Mouse (Mus musculus) stomach, embryonic 14.5 days (tissue): ENCODE data around the gene Hdac11. TPM values are rescaled to one million over a fixed set of nuclear protein-coding genes. Genes with fewer than 3 reads are reported as not detected.

Source experiments
- ATAC-seq: fragments of 200-750 bp; cut with Nextera tagmentation; 2 replicates; pipeline ENCODE4 v1.8.0; 2017; ENCODE audit warnings: low read depth, moderate TSS enrichment; ENCODE audit not compliant: insufficient number of reproducible peaks, insufficient read depth, low FRiP score
- H3K27ac ChIP-seq: fragments of 300-500 bp; sonication (generic); 2 replicates; pipeline ENCODE4 v1.5.1; 2014; ENCODE audit warnings: mild to moderate bottlenecking, low read length, moderate library complexity, mixed read lengths
- H3K27me3 ChIP-seq: fragments of 300-500 bp; sonication (generic); 2 replicates; pipeline ENCODE4 v1.6.1; 2014; ENCODE audit warnings: low read length, control low read depth, mixed read lengths; ENCODE audit not compliant: control insufficient read depth, insufficient read depth
- H3K36me3 ChIP-seq: fragments of 300-500 bp; sonication (generic); 2 replicates; pipeline ENCODE4 v1.6.1; 2014; ENCODE audit warnings: mild to moderate bottlenecking, control low read depth, low read length, moderate library complexity, mixed read lengths; ENCODE audit not compliant: control insufficient read depth, insufficient read depth
- H3K4me1 ChIP-seq: fragments of 300-500 bp; sonication (generic); 2 replicates; pipeline ENCODE4 v1.6.1; 2014; ENCODE audit warnings: low read length, control low read depth, mixed read lengths; ENCODE audit not compliant: control insufficient read depth, insufficient read depth
- H3K4me2 ChIP-seq: fragments of 300-500 bp; sonication (generic); replicated peaks from 2 replicates; pipeline ENCODE4 v1.6.1; 2014; ENCODE audit warnings: low read depth, low read length, control low read depth
- H3K4me3 ChIP-seq: fragments of 300-500 bp; sonication (generic); 2 replicates; pipeline ENCODE4 v1.5.1; 2014; ENCODE audit warnings: low read depth, low read length, control low read depth
- H3K9ac ChIP-seq: fragments of 300-500 bp; sonication (generic); replicated peaks from 2 replicates; pipeline ENCODE4 v1.6.1; 2014; ENCODE audit warnings: low read depth, mild to moderate bottlenecking, control low read depth, low read length, moderate library complexity, mixed read lengths
- H3K9me3 ChIP-seq: fragments of 300-500 bp; sonication (generic); 2 replicates; pipeline ENCODE4 v1.6.1; 2016; ENCODE audit warnings: low read depth, low read length, control low read depth; ENCODE audit not compliant: control insufficient read depth
- WGBS: fragments of 180-500 bp; shearing (Covaris S2); extraction: QIAGEN DNeasy Blood & Tissue Kit; methylation state at CpG from one replicate; pipeline ENCODE4 v1.1.7; 2014; 5-methylcytosine and 5-hydroxymethylcytosine counted together
- polyA plus RNA-seq: library from polyadenylated mRNA; unstranded; fragments of >200 nt; fragmentation: Nextera tagmentation; extraction: Ambion mirVana; gene quantifications from 2 replicates; pipeline ENCODE4 v1.2.1, GENCODE M21; 2014

Hdac11 gene
- polyA plus RNA-seq, 1 experiment from 2014 or later: 9.5 TPM

- no peaks in the 10 kb centered on the region for H3K4me1 ChIP-seq
- no peak overlapping the region for H3K9ac ChIP-seq
- H3K9me3 ChIP-seq: no peaks in the 10 kb centered on the region
- H3K27ac ChIP-seq: no peak overlapping the region
- no peak for ATAC-seq
- H3K27me3 ChIP-seq: no peaks in the 10 kb centered on the region
- no peaks in the 10 kb centered on the region for H3K36me3 ChIP-seq
- 45% methylated on average over 5 of the region's 5 CpGs for WGBS
- H3K4me2 ChIP-seq: no peak overlapping the region
- H3K4me3 ChIP-seq: no peak overlapping the region
These were observed 9.9 kb upstream of the Hdac11 start for GRCm38 (mm10) chr6:91146443-91147151.

GRCm38 (mm10) chr6:91147152-91147770, 9.2 kb upstream of the Hdac11 start:
- WGBS: 71% methylated on average over 2 of the region's 2 CpGs
- Histone ChIP-seq H3K4me2 (no peak overlapping the region), H3K27me3 (no peaks in the 10 kb centered on the region), H3K4me1 (no peaks in the 10 kb centered on the region), H3K9me3 (no peaks in the 10 kb centered on the region), H3K9ac (no peak overlapping the region), H3K27ac (no peak overlapping the region), H3K36me3 (no peaks in the 10 kb centered on the region), H3K4me3 (no peak overlapping the region)
- ATAC-seq: no peak

- H3K9ac ChIP-seq: no peak overlapping the region
- H3K27me3 ChIP-seq: no peaks in the 10 kb centered on the region
- H3K9me3 ChIP-seq: no peaks in the 10 kb centered on the region
- WGBS: 39% methylated on average over 7 of the region's 7 CpGs
- H3K4me2 ChIP-seq: 0 out of 2 replicates have a peak overlapping the region, but pooled peaks have one; percentile 10
- peaks cover 9% of the 10 kb centered on the region; the same call in 1 of the 2 replicates for H3K4me1 ChIP-seq
- ATAC-seq: no peak
- H3K4me3 ChIP-seq: no peak overlapping the region
- H3K36me3 ChIP-seq: no peaks in the 10 kb centered on the region
- no peak overlapping the region; the same call in 1 of the 2 replicates for H3K27ac ChIP-seq
These were observed 3.4 kb upstream of the Hdac11 start for GRCm38 (mm10) chr6:91152892-91153548.

- Histone ChIP-seq H3K9ac (no peak overlapping the region), H3K4me1 (peaks cover 9% of the 10 kb centered on the region; the same call in 1 of the 2 replicates), H3K9me3 (no peaks in the 10 kb centered on the region), H3K27me3 (no peaks in the 10 kb centered on the region), H3K4me2 (peak overlapping the region; percentile 30; the same call in 1 of the 2 replicates), H3K4me3 (peak overlapping the region; percentile 15), H3K36me3 (no peaks in the 10 kb centered on the region), H3K27ac (no peak overlapping the region)
- 2% methylated on average over 10 of the region's 10 CpGs for WGBS
- peak; percentile 50; the same call in 1 of the 2 replicates for ATAC-seq
These were observed 2.9 kb upstream of the Hdac11 start for GRCm38 (mm10) chr6:91153549-91154064.

- no peak for ATAC-seq
- Histone ChIP-seq H3K4me3 (no peak overlapping the region), H3K4me2 (no peak overlapping the region), H3K36me3 (no peaks in the 10 kb centered on the region), H3K27me3 (no peaks in the 10 kb centered on the region), H3K27ac (no peak overlapping the region), H3K9ac (no peak overlapping the region), H3K4me1 (peaks cover 9% of the 10 kb centered on the region; the same call in 1 of the 2 replicates), H3K9me3 (no peaks in the 10 kb centered on the region)
- WGBS: 41% methylated on average over 4 of the region's 4 CpGs
These were observed 1.8 kb upstream of the Hdac11 start for GRCm38 (mm10) chr6:91154685-91155084.

GRCm38 (mm10) chr6:91155286-91155685, 1.2 kb upstream of the Hdac11 start:
- Histone ChIP-seq H3K27ac (no peak overlapping the region), H3K36me3 (no peaks in the 10 kb centered on the region), H3K27me3 (no peaks in the 10 kb centered on the region), H3K9me3 (no peaks in the 10 kb centered on the region), H3K4me1 (peaks cover 9% of the 10 kb centered on the region; the same call in 1 of the 2 replicates), H3K4me3 (no peak overlapping the region), H3K4me2 (no peak overlapping the region), H3K9ac (no peak overlapping the region)
- 67% methylated on average over 3 of the region's 3 CpGs for WGBS
- ATAC-seq: no peak

- H3K9me3 ChIP-seq: no peaks in the 10 kb centered on the region
- no peak overlapping the region for H3K27ac ChIP-seq
- peak overlapping the region; percentile 54; the same call in 1 of the 2 replicates for H3K4me3 ChIP-seq
- H3K4me2 ChIP-seq: peak overlapping the region; percentile 79
- WGBS: 18% methylated on average over 4 of the region's 4 CpGs
- ATAC-seq: no peak
- no peak overlapping the region for H3K9ac ChIP-seq
- H3K36me3 ChIP-seq: no peaks in the 10 kb centered on the region
- H3K4me1 ChIP-seq: peaks cover 11% of the 10 kb centered on the region; the same call in 1 of the 2 replicates
- H3K27me3 ChIP-seq: no peaks in the 10 kb centered on the region
These were observed 403 bp upstream of the Hdac11 start for GRCm38 (mm10) chr6:91156062-91156461.

GRCm38 (mm10) chr6:91157237-91157570, 739 bp downstream of the Hdac11 start:
- peak overlapping the region; percentile 35; the same call in 1 of the 2 replicates for H3K27ac ChIP-seq

More at GRCm38 (mm10) chr6:91157237-91157570, 739 bp downstream of the Hdac11 start:
- no peak for ATAC-seq
- Histone ChIP-seq H3K9ac (peak overlapping the region; percentile 71), H3K4me2 (peak overlapping the region; percentile 79), H3K27me3 (no peaks in the 10 kb centered on the region), H3K36me3 (no peaks in the 10 kb centered on the region), H3K4me1 (peaks cover 12% of the 10 kb centered on the region; the same call in 1 of the 2 replicates), H3K4me3 (peak overlapping the region; percentile 54), H3K9me3 (no peaks in the 10 kb centered on the region)
- 31% methylated on average over 6 of the region's 6 CpGs for WGBS
